Mouse (Mus musculus) G1E (cell line): Measurements from ENCODE around the gene Cyfip2.

Experiments
- CTCF ChIP-seq: IDR thresholded peaks from 2 replicates; pipeline ENCODE4 v1.5.1; 2012; ENCODE audit warnings: low read depth, low read length, inconsistent platforms, mixed read lengths
- POLR2AphosphoS5 ChIP-seq: IDR thresholded peaks from 2 replicates; pipeline ENCODE4 v1.6.1; 2012; ENCODE audit warnings: low read depth, low read length, inconsistent platforms; ENCODE audit not compliant: insufficient replicate concordance

DNA sequence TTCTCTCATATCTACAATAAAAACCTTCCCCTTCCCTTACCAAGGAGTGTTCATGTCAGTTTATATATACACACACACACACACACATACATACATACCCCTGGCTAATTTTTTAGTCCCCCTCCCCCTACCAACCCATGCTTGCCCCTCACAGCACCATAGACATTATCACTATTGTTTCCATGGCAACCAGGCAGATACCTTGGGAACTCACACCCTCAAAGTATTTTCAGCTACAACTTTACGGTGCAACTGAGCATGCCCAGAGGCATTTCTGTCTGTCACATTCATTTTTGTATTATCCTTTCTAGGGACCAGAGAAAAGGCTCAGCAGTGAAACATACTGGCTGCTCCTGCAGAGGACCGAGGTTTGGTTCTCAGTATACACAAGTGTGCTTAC is 92.4 kb downstream of the Cyfip2 start:
- no peak for TF ChIP-seq CTCF
- TF ChIP-seq POLR2AphosphoS5 = no peak
